ENCODE assay signal across 9 mouse cellular contexts in genomic region chr11:77931541-77932433, GRCm38 (mm10). TPM values are rescaled to one million over a fixed set of nuclear protein-coding genes. Genes with fewer than 3 reads are reported as not detected.
A peak's percentile ranks its signal among the peaks of the same experiment; 100 is the strongest.
DNase-seq lines count a peak whose midpoint lies in the region; ATAC-seq and TF ChIP-seq lines count a peak whose summit lies in the region.
"Had no signal": no experiment of that assay in that cellular context is flagged by ENCODE, and none has a peak within 500 bp of the region (broad histone marks: within the 10 kb centered on the region; RNA-seq: fewer than 3 reads in every experiment).

No protein-coding gene starts in this region.

- intact Hi-C loops in heart, postnatal 14 days (cut with DNase I), result no loop called here

- H3K9me3 ChIP-seq in heart, embryonic 14.5 days (ENCODE audit: control insufficient read depth, low read length), result no peaks in the 10 kb centered on the region
- no peaks in the 10 kb centered on the region for H3K9me3 ChIP-seq in hindbrain, embryonic 11.5 days (ENCODE audit: control insufficient read depth, low read length)
- H3K9me3 ChIP-seq in midbrain, embryonic 12.5 days, result no peaks in the 10 kb centered on the region

- 2% methylated on average over 41 of the region's 41 CpGs for WGBS in heart, embryonic 14.5 days
- WGBS in hindbrain, embryonic 11.5 days, result 1% methylated on average over 41 of the region's 41 CpGs
- WGBS in midbrain, embryonic 12.5 days, result 1% methylated on average over 41 of the region's 41 CpGs

- DNase-seq in heart, postnatal 14 days, result no peak
- peak; percentile 47 for DNase-seq in brain, embryonic 14.5 days (ENCODE audit: low read depth)
- no peak for DNase-seq in hindbrain, embryonic 11.5 days (ENCODE audit: low spot score)
- DNase-seq in adrenal gland, adult 8-10 months, result no peak

- H3K4me2 ChIP-seq in heart, embryonic 14.5 days (ENCODE audit: low read length), result peak overlapping the region; percentile 92
- H3K4me2 ChIP-seq in hindbrain, embryonic 11.5 days (replicated peaks; ENCODE audit: low read depth, low read length), result peak overlapping the region; percentile 100
- H3K4me2 ChIP-seq in midbrain, embryonic 12.5 days (replicated peaks), result peak overlapping the region; percentile 98

- H3K4me3 ChIP-seq in heart, embryonic 14.5 days (ENCODE audit: control insufficient read depth in 1 of 2, insufficient read depth in 1 of 2, low read depth in 1 of 2, low read length in 2 of 2), result peak overlapping the region; percentile 30 to 48; a peak in 3 of 4 replicates
- peak overlapping the region; percentile 70 for H3K4me3 ChIP-seq in hindbrain, embryonic 11.5 days (ENCODE audit: low read depth, low read length)
- peak overlapping the region; percentile 73 for H3K4me3 ChIP-seq in midbrain, embryonic 12.5 days

- peaks cover 76% of the 10 kb centered on the region for H3K27me3 ChIP-seq in heart, embryonic 14.5 days (ENCODE audit: control insufficient read depth, insufficient read depth, low read length)
- peaks cover 52% of the 10 kb centered on the region for H3K27me3 ChIP-seq in hindbrain, embryonic 11.5 days (ENCODE audit: control insufficient read depth, insufficient read depth, low read length)
- peaks cover 77% of the 10 kb centered on the region for H3K27me3 ChIP-seq in midbrain, embryonic 12.5 days

- no peak for TF ChIP-seq CTCF in brain, embryonic 14.5 days (IDR thresholded peaks at IDR 0.05; ENCODE audit: borderline replicate concordance, extremely low read depth, insufficient read depth, insufficient read length)

- H3K4me1 ChIP-seq in heart, embryonic 14.5 days (ENCODE audit: control insufficient read depth in 2 of 2, insufficient read depth in 2 of 2, low read length in 2 of 2), result peaks cover 0 to 11% of the 10 kb centered on the region in 2 experiments; a peak in 3 of 4 replicates
- H3K4me1 ChIP-seq in hindbrain, embryonic 11.5 days (replicated peaks; ENCODE audit: control insufficient read depth, insufficient read depth, low read length), result peaks cover 9% of the 10 kb centered on the region
- peaks cover 59% of the 10 kb centered on the region for H3K4me1 ChIP-seq in midbrain, embryonic 12.5 days

- no peak overlapping the region for H3K27ac ChIP-seq in heart, embryonic 14.5 days (replicated peaks in 1 of 2; ENCODE audit: control insufficient read depth in 1 of 2, insufficient read depth in 1 of 2, low read depth in 2 of 2, low read length in 2 of 2)
- peak overlapping the region; percentile 79; the same call in 1 of the 2 replicates for H3K27ac ChIP-seq in hindbrain, embryonic 11.5 days (ENCODE audit: low read depth, low read length)
- H3K27ac ChIP-seq in midbrain, embryonic 12.5 days (replicated peaks), result peak overlapping the region; percentile 90

- no peak for ATAC-seq in heart, embryonic 14.5 days (ENCODE audit: insufficient number of reproducible peaks, insufficient read depth, low FRiP score, low read depth)
- ATAC-seq in hindbrain, embryonic 11.5 days (ENCODE audit: low FRiP score), result no peak
- peak; percentile 28; the same call in 1 of the 2 replicates for ATAC-seq in midbrain, embryonic 12.5 days (ENCODE audit: low FRiP score, low read depth)
- ATAC-seq in megakaryocyte-erythroid progenitor cell, adult 5-6 weeks (replicated peaks; ENCODE audit: low FRiP score, low TSS enrichment, poor library complexity, severe bottlenecking), result no peak
- ATAC-seq in erythroid progenitor cell, adult 5-6 weeks (replicated peaks; ENCODE audit: low FRiP score, poor library complexity, severe bottlenecking), result no peak

- TF ChIP-seq POLR2A in brain, embryonic 14.5 days (IDR thresholded peaks at IDR 0.05; ENCODE audit: borderline replicate concordance, extremely low read depth, insufficient read depth, insufficient read length, poor library complexity, severe bottlenecking), result no peak

- no peaks in the 10 kb centered on the region for H3K36me3 ChIP-seq in heart, embryonic 14.5 days (ENCODE audit: control insufficient read depth, insufficient read depth, low read length)
- no peaks in the 10 kb centered on the region for H3K36me3 ChIP-seq in hindbrain, embryonic 11.5 days (ENCODE audit: control insufficient read depth, insufficient read depth, low read length)
- no peaks in the 10 kb centered on the region for H3K36me3 ChIP-seq in midbrain, embryonic 12.5 days

- H3K9ac ChIP-seq in heart, embryonic 14.5 days (ENCODE audit: low read length), result no peak overlapping the region
- H3K9ac ChIP-seq in hindbrain, embryonic 11.5 days (ENCODE audit: low read depth, low read length), result peak overlapping the region; percentile 61; the same call in 1 of the 2 replicates
- H3K9ac ChIP-seq in midbrain, embryonic 12.5 days (replicated peaks), result peak overlapping the region; percentile 84

RNA-seq across cellular contexts. Expression of gene Sez6, which starts 1.2 kb away (rescaled TPM):
- polyA plus RNA-seq in heart, embryonic 14.5 days (2014; fragmentation: Nextera tagmentation; extraction: Ambion mirVana), result 0.15 TPM in 1 of 2 replicates, not detected in the other
- under 1 TPM; 0.22 to 0.50 TPM for total RNA-seq in heart, postnatal 14 days (2021)
- polyA plus RNA-seq in brain, embryonic 14.5 days (2012; rRNA removed), result 173 and 174 TPM in 2 replicates
- 13.3 TPM in 2 replicates for polyA plus RNA-seq in hindbrain, embryonic 11.5 days (2014; fragmentation: Nextera tagmentation; extraction: Ambion mirVana)
- 39.5 and 40.3 TPM in 2 replicates for polyA plus RNA-seq in midbrain, embryonic 12.5 days (2016; fragmentation: Nextera tagmentation; extraction: Ambion mirVana)
- total RNA-seq in megakaryocyte-erythroid progenitor cell, adult 5-6 weeks (2014; fragmentation: Nextera tagmentation), result not detected in 2 replicates
- not detected in 2 replicates for total RNA-seq in megakaryocyte-erythroid progenitor cell, adult 5-6 weeks (2017)
- total RNA-seq in erythroid progenitor cell, adult 5-6 weeks (2015; ENCODE audit: low replicate concordance), result not detected in 2 replicates
- not detected in 2 replicates for total RNA-seq in erythroid progenitor cell, adult 5-6 weeks (2017; ENCODE audit: low replicate concordance)
- 1 to 10 TPM; 3.1 to 6.8 (median 4.0) TPM for total RNA-seq in adrenal gland, adult 8-10 months (2022)
- total RNA-seq: neutrophil, adult 5-6 weeks had no signal

RNA-seq across cellular contexts. Expression of gene Pipox, which starts 37.9 kb away (rescaled TPM):
- polyA plus RNA-seq in heart, embryonic 14.5 days (2014; fragmentation: Nextera tagmentation; extraction: Ambion mirVana), result 3.8 and 3.9 TPM in 2 replicates
- total RNA-seq in heart, postnatal 14 days (2021), result 1 to 10 TPM in 1 of 2 experiments, under 1 TPM in 1; 0.98 to 1.1 TPM
- 10.0 and 19.2 TPM in 2 replicates for polyA plus RNA-seq in brain, embryonic 14.5 days (2012; rRNA removed)
- 7.6 and 8.6 TPM in 2 replicates for polyA plus RNA-seq in hindbrain, embryonic 11.5 days (2014; fragmentation: Nextera tagmentation; extraction: Ambion mirVana)
- 12.0 and 14.4 TPM in 2 replicates for polyA plus RNA-seq in midbrain, embryonic 12.5 days (2016; fragmentation: Nextera tagmentation; extraction: Ambion mirVana)
- total RNA-seq in megakaryocyte-erythroid progenitor cell, adult 5-6 weeks (2014; fragmentation: Nextera tagmentation), result not detected in 2 replicates
- total RNA-seq in megakaryocyte-erythroid progenitor cell, adult 5-6 weeks (2017), result not detected in 2 replicates
- total RNA-seq in erythroid progenitor cell, adult 5-6 weeks (2015; ENCODE audit: low replicate concordance), result not detected in 2 replicates
- total RNA-seq in erythroid progenitor cell, adult 5-6 weeks (2017; ENCODE audit: low replicate concordance), result not detected in 2 replicates
- total RNA-seq in adrenal gland, adult 8-10 months (2022), result 1 to 10 TPM in 2 of 4 experiments, under 1 TPM in 2; 0.89 to 2.4 (median 1.5) TPM
- total RNA-seq: neutrophil, adult 5-6 weeks had no signal

RNA-seq across cellular contexts. Expression of gene Phf12, which starts 50.8 kb away (rescaled TPM):
- 10.8 and 11.6 TPM in 2 replicates for polyA plus RNA-seq in heart, embryonic 14.5 days (2014; fragmentation: Nextera tagmentation; extraction: Ambion mirVana)
- 10 to 100 TPM; 28.6 to 34.9 TPM for total RNA-seq in heart, postnatal 14 days (2021)
- 64.7 and 76.0 TPM in 2 replicates for polyA plus RNA-seq in brain, embryonic 14.5 days (2012; rRNA removed)
- polyA plus RNA-seq in hindbrain, embryonic 11.5 days (2014; fragmentation: Nextera tagmentation; extraction: Ambion mirVana), result 16.9 and 20.2 TPM in 2 replicates
- polyA plus RNA-seq in midbrain, embryonic 12.5 days (2016; fragmentation: Nextera tagmentation; extraction: Ambion mirVana), result 30.8 and 31.0 TPM in 2 replicates
- 79.7 and 94.6 TPM in 2 replicates for total RNA-seq in megakaryocyte-erythroid progenitor cell, adult 5-6 weeks (2014; fragmentation: Nextera tagmentation)
- total RNA-seq in megakaryocyte-erythroid progenitor cell, adult 5-6 weeks (2017), result 23.3 and 26.9 TPM in 2 replicates
- total RNA-seq in erythroid progenitor cell, adult 5-6 weeks (2015; ENCODE audit: low replicate concordance), result 45.7 and 92.3 TPM in 2 replicates
- total RNA-seq in erythroid progenitor cell, adult 5-6 weeks (2017; ENCODE audit: low replicate concordance), result 27.2 and 39.9 TPM in 2 replicates
- 10 to 100 TPM; 50.6 to 78.2 (median 63.1) TPM for total RNA-seq in adrenal gland, adult 8-10 months (2022)

Comparison
In these comparisons a context has a peak if more than half of its experiments do, and no peak if none do; other contexts are left out.
1. H3K27ac ChIP-seq: peak in hindbrain, embryonic 11.5 days (single experiment) and midbrain, embryonic 12.5 days (single experiment); none in heart, embryonic 14.5 days (0 of 2).
2. Peak in every context shown above with its lines, with median percentiles within 50 percentile points of each other: H3K4me2 ChIP-seq and H3K4me3 ChIP-seq.